Mouse (Mus musculus): ENCODE measurements around the gene Crtc2.
"Not testable (repeated sequence)": the region's sequence is repeated elsewhere in the genome, so short reads cannot be mapped to it uniquely, and the experiment has no call there.

The Crtc2 gene

DNA sequence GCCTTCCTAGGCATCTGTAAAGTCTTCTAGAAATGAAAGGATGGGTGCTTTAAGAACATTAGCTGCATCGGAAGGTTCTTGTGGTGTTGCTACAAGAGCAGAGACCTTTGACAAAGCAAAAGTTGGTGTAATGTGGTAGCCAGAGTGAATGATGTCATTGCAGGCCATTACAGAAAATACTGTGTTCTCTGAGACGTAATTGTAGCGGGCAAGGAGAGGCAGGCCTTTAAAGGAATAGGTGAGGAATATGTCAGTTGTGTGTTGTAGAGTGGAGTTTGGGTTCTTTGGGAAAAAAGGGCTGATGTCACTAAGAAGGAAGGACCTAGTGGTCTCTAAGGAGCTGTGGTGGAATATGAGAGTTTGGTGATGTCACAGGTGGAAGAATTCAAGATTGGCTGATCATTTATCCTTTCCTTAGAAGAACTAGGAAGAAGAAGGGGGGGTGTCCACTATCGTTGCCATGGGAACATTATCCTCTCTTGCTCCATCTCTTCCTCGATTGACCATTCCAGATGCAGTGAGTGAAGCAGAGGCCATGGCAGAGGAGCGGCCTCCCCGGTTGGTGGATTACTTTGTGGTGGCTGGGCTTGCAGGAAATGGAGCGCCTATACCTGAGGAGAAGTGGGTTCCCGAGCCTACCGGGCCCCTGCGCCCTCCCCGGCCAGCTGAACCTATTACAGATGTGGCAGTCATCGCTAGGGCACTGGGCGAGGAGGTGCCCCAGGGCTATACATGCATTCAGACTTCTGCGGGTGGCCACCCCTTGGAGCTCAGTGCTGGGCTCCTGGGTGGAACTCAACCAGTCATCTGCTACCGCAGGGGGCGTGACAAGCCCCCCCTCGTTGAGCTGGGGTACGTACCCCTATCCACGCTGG is 13.2 kb downstream of the Crtc2 start:
- no peak for DNase-seq (ENCODE audit: low spot score)

DNA sequence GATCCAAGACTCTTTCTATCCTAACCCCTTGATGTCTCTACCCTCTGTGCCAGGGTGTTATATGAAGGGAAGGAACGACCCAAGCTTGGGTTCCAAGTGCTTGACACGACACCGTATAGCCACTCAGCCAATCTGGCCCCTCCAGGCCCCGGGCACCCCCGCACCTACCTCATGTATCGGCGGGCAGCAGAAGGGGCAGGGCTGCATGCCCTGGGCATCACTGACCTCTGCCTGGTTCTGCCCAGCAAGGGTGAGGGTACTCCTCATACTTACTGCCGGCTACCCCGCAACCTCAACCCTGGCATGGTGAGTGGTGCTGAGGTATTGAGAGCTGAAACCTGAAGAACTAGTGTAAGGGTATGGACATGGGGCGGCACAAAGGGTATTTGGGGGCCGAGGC is 14.2 kb downstream of the Crtc2 start:
- DNase-seq (ENCODE audit: low spot score): no peak

DNA sequence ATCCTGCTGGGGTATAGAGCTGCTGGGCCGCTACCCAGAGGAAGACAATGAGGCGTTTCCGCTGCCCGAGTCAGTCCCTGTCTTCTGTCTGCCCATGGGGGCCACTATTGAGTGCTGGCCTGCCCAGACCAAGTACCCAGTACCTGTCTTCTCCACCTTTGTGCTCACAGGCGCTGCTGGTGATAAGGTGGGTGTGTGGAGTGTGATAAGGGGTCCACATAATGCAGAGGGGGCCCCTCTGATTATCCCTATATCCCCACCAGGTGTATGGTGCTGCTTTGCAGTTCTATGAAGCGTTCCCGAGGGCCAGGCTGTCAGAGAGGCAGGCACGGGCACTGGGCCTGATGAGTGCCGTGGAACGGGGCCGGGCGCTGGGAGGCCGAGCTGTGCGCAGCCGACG is 15.0 kb downstream of the Crtc2 start:
- no peak for DNase-seq (ENCODE audit: low spot score)

DNA sequence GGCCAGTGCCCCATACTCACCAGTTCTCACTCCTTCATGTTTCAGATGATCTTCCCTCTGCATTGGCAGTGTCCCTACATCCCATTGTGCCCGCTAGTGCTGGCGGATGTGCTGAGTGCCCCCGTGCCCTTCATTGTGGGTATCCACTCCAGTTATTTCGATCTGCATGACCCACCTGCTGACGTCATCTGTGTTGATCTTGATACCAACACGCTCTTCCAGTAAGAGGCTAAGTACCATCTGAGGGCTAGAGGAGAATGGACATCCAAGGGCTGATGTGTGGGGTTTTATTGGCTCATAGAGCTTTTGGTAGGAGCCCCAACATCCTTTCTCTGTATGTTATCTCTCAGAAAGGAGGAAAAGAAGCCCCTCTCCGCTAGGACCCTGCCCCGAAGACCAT is 16.8 kb downstream of the Crtc2 start:
- DNase-seq (ENCODE audit: low spot score): no peak

DNA sequence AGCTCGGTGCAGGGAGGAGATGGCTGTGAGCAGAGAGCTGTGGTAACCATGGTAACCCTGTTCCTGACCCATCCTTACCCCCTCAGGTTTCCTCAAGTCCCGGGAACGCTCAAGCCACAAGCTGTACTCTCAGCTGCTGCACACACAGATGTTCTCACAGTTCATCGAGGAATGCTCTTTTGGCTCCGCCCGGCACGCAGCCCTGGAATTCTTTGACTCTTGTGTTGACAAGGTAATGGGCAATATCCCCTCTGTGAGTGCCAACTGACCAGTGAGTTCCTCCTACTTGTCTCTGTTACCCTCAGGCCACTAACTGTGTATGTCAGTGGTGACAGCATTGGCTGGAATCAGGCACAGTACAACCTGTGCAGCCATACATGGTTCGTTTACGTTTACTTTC is 18.2 kb downstream of the Crtc2 start:
- no peak for DNase-seq (ENCODE audit: low spot score)

DNA sequence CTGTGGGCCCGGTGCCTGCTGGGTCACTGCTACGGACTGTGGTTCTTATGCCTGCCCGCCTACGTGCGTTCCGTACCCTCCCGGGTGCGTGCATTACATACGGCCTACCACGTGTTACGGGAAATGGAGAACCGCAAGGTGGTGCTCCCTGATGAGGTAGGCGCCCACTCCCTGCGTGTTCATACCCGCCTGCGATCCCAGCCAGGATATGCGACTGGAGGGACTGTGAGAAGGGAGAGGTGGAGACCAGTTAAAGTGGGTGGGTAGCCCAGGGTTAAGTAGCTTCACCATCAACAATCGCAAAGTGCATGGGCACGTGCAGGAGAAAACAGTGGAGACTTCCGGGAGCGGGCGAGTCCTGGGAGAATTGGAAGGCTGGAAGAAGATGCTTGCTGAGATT is 19.9 kb downstream of the Crtc2 start:
- no peak for DNase-seq (ENCODE audit: low spot score)

DNA sequence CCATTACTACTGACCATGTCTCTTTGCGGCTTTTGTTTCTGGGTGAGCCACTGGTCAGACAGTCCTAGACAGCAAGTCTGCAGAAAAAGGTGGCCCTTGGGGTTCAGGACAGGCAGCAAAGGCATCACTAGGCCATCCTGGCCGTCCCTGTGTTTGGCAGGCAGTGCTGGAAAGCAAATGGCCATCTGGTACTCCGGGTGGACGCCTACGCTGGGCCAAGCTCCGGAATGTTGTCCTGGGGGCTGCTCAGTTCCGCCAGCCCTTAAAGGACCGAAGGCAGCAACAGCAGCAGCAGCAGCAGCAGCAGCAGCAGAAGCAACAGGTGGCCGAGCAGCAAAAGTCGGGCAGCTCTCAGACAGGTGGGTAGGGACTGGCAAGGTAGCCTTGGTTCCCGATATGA is 21.3 kb downstream of the Crtc2 start:
- DNase-seq (ENCODE audit: low spot score): no peak

DNA sequence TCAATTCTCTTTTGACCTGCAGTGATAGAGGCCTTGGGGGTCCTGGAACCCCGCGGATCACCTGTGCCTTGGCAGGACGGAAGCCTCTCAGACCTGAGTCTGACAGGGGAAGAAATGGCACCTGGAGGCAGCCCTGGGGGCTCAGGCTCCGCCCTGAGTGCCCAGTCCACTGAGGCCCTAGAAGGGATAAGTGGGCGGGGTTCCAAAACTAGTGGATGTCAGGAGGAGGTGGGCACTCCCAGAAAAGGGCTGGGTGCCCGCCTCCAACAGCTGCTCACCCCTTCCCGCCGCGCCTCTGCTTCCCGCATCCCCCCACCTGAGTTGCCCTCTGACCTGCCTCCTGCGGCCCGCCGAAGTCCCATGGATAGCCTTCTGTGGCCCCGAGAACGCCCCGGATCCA is 22.9 kb downstream of the Crtc2 start:
- DNase-seq (ENCODE audit: low spot score): no peak

DNA sequence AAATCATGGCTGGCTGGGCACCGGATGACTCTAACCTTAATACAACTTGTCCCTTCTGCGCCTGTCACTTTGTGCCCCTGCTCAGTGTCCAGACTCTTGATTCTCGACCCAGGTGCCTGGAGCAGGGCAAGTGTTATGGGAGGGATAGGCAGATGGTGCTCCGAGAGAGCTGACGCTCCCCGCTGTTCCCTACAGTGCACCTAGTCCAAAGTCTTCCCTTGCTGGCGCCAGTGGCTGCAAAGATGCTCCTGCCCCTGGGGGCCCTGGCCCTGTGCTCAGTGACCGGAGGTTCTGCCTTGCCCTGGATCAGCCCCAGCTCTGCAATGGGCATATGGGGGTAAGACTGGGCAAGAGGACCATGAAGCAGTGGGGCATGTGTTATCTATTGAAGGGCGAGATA is 23.8 kb downstream of the Crtc2 start:
- DNase-seq (ENCODE audit: low spot score): no peak

DNA sequence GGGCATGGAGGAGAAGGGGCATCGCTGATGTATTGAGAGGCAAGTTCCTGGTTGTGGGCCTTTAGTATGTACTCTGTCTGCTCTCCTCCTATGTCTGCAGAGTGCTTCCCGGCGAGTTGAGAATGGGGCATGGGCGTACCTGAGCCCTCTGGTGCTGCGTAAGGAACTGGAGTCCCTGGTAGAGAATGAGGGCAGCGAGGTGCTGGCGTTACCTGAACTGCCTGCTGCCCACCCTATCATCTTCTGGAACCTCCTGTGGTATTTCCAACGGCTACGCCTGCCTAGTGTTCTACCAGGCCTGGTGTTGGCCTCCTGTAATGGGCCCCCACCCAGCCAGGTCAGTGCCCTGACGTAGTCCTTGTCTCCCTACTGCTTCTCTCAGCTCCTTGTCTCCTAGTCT is 24.2 kb downstream of the Crtc2 start:
- DNase-seq (ENCODE audit: low spot score): no peak

DNA sequence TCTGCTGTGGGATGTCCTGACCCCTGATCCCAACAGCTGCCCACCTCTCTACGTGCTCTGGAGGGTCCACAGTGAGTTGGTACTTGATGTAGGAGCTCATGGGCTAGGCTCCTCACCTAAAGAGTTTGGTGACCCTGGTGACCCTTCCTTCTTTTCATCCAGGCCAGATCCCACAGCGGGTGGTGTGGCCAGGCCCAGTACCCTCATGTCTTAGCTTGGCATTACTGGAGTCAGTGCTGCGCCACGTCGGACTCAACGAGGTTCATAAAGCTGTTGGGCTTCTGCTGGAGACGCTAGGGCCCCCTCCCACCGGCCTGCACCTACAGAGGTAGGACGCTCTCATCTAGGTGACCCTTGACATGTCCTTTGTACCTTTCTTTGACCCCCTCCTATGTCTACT is 25.3 kb downstream of the Crtc2 start:
- DNase-seq (ENCODE audit: low spot score): no peak

DNA sequence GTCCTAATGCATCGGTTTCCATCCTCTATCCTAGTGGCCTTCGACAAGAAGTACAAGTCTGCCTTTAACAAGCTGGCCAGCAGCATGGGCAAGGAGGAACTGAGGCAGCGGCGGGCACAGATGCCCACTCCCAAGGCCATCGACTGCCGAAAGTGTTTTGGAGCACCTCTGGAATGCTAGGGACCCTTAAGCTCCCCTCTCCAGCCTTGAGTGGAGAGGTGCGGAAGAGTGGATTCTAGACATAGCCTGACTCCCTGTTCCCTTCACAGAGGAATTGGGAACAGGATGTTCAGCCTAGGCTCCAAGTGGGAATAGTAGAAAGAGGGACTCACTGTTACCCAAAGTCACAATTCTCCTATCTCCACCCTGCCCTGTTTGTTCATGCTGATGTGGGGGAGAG is 25.8 kb downstream of the Crtc2 start:
- no peak for DNase-seq (ENCODE audit: low spot score)

DNA sequence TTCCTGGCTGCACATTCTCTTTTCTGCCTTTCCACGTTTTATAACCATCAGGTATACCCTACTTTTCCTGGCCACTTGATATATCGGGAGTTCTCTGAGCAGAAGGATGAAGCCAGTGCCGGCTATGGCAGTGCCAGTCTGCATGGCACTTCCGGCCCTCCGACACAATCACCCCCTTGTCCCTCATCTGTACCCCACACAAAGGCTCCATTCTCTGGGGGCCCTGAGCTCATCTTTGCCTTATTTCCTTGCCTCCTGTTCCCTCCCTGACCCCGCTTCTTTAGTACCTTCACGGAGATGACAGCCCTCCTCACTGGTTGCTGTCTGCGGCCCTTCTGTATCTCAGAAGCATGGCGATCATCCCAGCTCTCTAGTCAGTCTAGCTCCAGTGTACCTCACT is 26.7 kb downstream of the Crtc2 start:
- DNase-seq (ENCODE audit: low spot score): no peak

DNA sequence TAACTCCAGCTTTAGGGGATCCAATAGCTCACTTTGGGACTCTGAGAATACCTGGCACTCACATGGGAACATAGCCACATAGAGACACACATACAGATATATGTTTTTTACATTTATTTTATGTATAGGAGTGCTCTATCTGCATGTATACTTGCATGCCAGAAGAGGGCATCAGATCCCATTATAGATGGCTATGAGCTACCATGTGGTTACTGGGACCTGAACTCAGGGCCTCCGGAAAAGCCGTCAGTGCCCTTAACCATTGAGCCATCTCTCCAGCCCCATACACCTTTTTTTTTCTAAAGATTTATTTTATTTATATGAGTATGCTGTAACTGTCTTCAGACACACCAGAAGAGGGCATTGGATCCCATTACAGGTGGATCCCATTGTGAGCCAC is 30.2 kb downstream of the Crtc2 start:
- no peak for DNase-seq (ENCODE audit: low spot score)

DNA sequence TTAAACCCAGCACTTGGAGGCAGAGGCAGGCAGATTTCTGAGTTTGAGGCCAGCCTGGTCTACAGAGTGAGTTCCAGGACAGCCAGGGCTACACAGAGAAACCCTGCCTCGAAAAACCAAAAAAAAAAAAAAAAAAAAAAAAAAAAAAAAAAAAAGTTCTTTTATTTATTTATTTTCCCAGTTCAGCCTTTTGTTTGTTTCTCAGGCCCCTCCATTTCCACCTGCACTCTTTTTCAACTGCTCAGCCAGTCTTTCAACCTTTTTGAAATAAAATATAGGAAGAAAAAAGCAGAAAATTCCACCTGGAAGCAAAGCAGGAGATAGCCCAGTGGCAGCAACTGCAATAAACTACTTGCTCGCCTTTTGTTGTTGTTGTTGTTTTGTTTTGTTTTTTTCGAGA is 35.4 kb downstream of the Crtc2 start:
- not testable (repeated sequence) for DNase-seq (ENCODE audit: low spot score)

DNA sequence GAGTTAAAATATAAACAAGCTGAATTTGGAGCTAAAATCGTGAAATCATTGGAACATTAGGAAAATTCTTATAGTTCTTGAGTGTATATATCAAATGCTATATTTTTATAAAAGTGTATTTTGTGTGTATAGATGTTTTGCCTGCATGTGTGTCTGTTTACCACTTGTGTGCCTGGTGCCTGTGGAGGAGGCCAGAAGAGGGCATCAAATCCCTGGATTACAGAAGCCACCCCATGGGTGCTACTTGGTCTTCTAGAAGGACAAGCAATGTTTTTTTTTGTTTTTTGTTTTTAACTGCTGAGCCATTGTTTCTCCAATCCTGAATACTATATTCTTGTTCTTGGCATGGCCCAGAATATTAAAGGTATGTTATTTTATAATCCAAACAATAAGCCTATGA is 36.6 kb downstream of the Crtc2 start:
- DNase-seq (ENCODE audit: low spot score): no peak

DNA sequence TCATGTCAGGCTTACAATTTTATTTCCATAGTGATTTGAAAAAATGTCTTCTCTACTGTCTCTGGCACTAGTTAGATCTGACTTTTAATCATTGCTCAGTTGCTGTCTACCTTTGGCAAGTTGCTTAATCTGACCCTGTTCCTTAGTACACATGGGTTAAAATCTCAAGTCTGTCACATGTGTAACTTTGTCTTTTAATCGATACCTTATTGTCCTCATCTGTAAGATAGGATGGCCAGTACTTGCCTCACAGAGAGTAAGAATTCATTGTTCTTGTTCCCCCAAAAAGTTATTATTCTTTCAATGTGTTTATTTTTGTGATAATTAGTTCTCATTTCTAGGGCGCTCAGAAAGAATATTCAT is 38.0 kb downstream of the Crtc2 start:
- no peak for DNase-seq (ENCODE audit: low spot score)

DNA sequence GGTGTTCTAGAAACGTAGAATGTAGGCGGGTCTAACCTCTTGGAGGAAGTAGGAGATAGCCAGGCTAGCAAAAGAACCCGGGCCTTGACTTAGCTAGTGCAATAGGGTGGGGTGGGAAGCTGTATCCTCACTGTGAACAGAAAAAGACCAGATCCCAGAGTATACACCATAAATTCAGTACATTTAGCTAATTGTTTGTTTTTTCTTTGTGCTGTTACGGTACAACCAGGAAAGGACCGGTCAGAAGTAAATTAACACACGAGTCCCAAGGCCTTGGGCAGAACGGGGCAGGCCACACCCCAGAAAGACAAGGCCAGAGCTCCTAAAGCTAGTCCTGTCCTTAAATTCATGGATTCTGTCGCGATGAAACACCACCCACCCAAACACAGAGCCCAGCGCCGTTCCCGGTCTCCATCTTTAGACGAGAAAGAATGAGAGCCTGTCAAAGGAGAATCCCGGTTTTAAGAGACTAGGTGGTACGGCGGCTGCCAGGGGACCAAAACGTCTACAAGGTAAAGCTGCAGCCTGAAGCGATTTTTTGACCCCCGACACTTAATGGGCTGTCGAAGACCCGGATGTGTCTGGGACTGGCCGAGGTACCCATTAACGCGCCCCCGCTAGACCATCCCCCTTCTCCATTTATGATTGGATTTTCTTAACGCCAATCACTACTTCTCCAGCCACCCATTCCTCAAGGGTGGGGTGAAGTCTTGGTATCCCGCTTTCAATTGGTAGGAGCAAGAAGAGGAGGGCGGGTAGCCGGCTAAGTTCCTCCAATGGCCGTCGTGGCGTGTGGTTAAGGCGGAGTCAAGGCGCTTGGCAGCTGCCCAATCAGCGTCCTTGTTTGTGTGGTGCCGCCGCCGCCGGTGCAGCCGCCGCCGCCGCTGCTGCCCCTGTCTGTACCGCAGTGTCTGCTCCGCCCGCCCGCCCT is 38.6 kb downstream of the Crtc2 start, which contains the start of gene Gatad2b:
Gene Gatad2b, plus strand, starts transcription at position 834 of the 931 bp plus-strand sequence.
- peak; percentile 100 for DNase-seq (ENCODE audit: low spot score)

DNA sequence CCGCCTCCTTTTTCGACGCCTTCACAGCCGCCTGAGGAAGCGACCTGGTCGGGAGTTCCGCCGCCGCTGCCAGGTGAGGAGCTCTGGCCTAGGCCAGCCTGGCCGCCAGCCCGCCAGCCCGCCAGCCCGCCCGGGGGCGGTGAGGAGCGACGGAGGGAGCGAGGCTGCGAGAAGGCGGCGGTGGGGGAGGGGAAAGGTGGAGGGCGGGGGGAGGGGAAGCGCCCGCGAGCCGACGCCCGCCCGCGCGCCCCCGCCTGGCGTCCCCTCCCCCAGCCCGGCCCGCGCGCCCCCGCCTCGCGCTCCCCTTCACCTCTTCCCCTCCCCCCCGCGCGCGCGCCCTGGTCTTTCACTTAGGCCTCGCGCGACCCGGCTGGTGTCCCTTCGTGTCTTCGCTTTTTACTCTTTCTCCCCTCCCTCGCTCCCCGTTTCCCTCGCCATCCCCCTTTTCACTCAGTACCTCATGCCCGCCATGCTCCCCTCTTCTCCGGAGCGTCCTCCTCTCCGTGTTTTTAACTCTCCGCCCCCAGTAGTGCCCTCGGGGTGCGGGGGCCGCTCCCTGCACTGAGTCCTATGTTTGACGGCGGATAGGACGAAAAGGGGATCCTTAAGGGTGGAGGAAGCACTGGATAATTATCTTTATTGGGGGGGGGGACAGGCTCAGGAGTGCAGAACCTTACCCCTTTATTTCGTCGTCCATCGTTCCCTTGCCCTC is 39.5 kb downstream of the Crtc2 start:
- peak; percentile 24 for DNase-seq (ENCODE audit: low spot score)

DNA sequence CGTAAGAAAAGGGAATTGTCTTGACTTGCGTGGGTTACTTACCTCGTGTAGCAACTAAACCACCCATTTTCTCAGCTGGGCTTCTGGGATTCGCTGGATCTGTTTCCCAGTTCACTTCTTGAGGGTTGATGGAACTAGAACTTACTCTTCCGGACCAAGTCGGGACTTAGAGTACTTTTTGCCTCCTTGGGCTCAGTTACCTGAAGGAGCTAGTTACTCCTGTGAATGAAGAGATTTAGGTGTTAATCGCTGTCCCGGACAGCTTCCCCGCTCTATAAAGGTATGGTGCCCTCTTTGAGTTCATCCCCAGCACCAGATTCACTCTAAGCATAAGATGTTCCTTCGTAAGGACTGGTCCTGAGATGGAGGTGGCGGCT is 40.1 kb downstream of the Crtc2 start:
- DNase-seq (ENCODE audit: low spot score): no peak

DNA sequence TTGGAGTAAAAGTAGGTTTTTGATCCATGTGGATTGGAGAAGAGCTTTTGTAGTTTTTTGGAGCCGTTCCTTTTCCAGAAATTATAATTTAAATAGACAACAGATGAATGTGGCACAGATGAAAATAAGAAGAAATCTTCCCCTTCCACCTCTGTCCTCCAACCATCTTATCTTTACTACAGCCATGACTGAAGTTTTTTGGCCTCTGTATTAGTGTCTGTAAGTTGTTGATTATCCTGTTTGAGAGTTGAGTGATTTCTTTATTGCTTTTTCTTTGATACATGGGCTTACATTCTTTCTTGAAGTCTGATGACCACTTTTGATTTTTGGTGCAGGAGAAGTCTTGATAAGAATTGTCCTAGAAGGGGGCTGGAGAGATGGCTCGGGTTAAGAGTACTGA is 40.7 kb downstream of the Crtc2 start:
- no peak for DNase-seq (ENCODE audit: low spot score)

DNA sequence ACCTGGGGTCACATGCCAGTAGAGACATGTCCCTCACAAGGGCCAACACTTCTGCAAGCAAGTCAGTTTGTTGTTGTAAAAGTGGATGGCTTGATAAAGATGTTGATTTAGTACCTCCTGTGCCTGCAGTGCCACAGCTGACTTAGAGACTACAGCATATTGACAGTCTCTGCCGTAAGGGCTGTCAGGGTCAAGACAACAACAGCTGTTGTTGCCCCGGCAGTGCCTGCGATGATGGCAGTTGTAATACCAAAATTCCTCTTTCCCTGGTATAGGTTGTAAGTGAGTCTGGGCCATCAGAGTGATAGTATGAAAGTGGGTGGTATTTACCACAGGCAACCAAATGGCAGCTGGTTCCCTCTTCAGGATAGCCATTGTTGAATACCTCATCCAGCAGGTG is 51.8 kb downstream of the Crtc2 start:
- no peak for DNase-seq (ENCODE audit: low spot score)

DNA sequence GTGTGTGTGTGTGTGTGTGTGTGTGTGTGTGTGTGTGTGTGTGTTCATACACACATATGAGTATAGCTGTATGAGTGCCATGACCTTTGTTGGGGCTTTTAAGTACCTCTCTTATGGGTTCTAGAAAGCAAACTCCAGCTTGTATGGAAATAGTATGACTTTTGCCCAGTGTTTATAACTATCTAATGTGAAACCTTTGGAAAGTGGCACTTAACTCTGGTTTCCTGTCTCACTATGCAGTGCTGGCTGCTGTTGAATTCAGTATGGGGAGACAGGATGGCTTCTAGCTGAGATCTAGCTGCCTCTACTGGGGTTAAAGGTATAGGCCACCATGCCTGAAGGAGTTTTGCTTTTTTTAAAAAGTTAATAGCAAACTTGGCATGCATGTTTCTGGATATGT is 55.6 kb downstream of the Crtc2 start:
- DNase-seq (ENCODE audit: low spot score): no peak
